Mouse (Mus musculus) forebrain, embryonic 11.5 days (tissue): ENCODE data around the gene Lamp3. TPM values are rescaled to one million over a fixed set of nuclear protein-coding genes. Genes with fewer than 3 reads are reported as not detected.
"Not testable (repeated sequence)": the region's sequence is repeated elsewhere in the genome, so short reads cannot be mapped to it uniquely, and the experiment has no call there.

Experiments used
- ATAC-seq: fragments of 200-750 bp; cut with Nextera tagmentation; replicated peaks from 2 replicates; pipeline ENCODE4 v1.8.0; 2017; ENCODE audit warnings: moderate TSS enrichment; ENCODE audit not compliant: low FRiP score
- DNase-seq: peaks from one replicate; pipeline ENCODE4 v3.0.0-alpha.2; 2017; ENCODE audit warnings: low spot score
- H3K27ac ChIP-seq: fragments of 300-500 bp; sonication (generic); 2 replicates; pipeline ENCODE4 v1.5.1; 2014; ENCODE audit warnings: low read depth, low read length
- H3K27me3 ChIP-seq: fragments of 300-500 bp; sonication (generic); 2 replicates; pipeline ENCODE4 v1.6.1; 2014; ENCODE audit warnings: mild to moderate bottlenecking, low read length, mixed read lengths; ENCODE audit not compliant: control insufficient read depth, insufficient read depth
- H3K36me3 ChIP-seq: fragments of 300-500 bp; sonication (generic); 2 replicates; pipeline ENCODE4 v1.6.1; 2014; ENCODE audit warnings: mild to moderate bottlenecking, low read length, moderate library complexity, mixed read lengths; ENCODE audit not compliant: control insufficient read depth, insufficient read depth
- H3K4me1 ChIP-seq: fragments of 300-500 bp; sonication (generic); replicated peaks from 2 replicates; pipeline ENCODE4 v1.6.1; 2014; ENCODE audit warnings: low read length, mixed read lengths; ENCODE audit not compliant: control insufficient read depth, insufficient read depth
- H3K4me2 ChIP-seq: fragments of 300-500 bp; sonication (generic); 2 replicates; pipeline ENCODE4 v1.6.1; 2014; ENCODE audit warnings: low read depth, mild to moderate bottlenecking, low read length, moderate library complexity, mixed read lengths; ENCODE audit not compliant: severe bottlenecking
- H3K4me3 ChIP-seq: fragments of 300-500 bp; sonication (generic); 2 replicates; pipeline ENCODE4 v1.5.1; 2014; ENCODE audit warnings: low read depth, low read length
- H3K9ac ChIP-seq: fragments of 300-500 bp; sonication (generic); 2 replicates; pipeline ENCODE4 v1.6.1; 2014; ENCODE audit warnings: low read length
- H3K9me3 ChIP-seq: fragments of 300-500 bp; sonication (generic); 2 replicates; pipeline ENCODE4 v1.6.1; 2016; ENCODE audit warnings: low read length, mixed read lengths; ENCODE audit not compliant: control insufficient read depth
- WGBS: fragments of 180-500 bp; shearing (Covaris S2); extraction: QIAGEN DNeasy Blood & Tissue Kit; methylation state at CpG from one replicate; pipeline ENCODE4 v1.1.7; 2014; 5-methylcytosine and 5-hydroxymethylcytosine counted together
- polyA plus RNA-seq: library from polyadenylated mRNA; unstranded; fragments of >200 nt; fragmentation: Nextera tagmentation; extraction: Ambion mirVana; gene quantifications from 2 replicates; pipeline ENCODE4 v1.2.1, GENCODE M21; 2014

The Lamp3 gene
- polyA plus RNA-seq, 1 experiment from 2014 or later: not detected

DNA sequence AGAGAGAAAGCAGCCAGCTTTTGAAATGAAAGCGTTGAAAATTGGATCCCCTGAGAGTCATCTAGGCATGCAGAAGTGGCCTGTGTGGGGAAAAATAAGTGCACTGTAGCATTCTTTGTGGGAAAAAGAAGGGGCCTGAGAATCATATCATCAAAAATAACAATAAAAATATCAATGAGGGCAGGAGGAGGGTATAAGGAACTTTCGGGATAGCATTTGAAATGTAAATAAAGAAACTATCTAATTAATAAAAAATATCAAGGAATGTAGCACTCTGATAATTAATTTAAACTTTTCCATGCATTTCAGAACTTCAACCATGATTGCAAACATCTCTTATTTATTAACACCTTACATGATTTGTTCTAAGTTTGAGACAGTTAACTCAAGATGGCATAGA is 94.4 kb downstream of the Lamp3 start, which contains the start of gene Olfr170:
Gene Olfr170 (minus strand): TSS at position 101 of the 400 bp plus-strand sequence.
- H3K4me1 ChIP-seq, H3K27me3 ChIP-seq, DNase-seq, H3K36me3 ChIP-seq, H3K27ac ChIP-seq, ATAC-seq, H3K9ac ChIP-seq, H3K4me3 ChIP-seq, H3K9me3 ChIP-seq, H3K4me2 ChIP-seq: not testable (repeated sequence)
- WGBS: 87% methylated on average over 2 of the region's 2 CpGs

Other genes starting within 250 kb of the Lamp3 start
- gene Olfr166, start 222.7 kb downstream of the Lamp3 start, polyA plus RNA-seq: not detected in 2 replicates
- not detected in 2 replicates for gene Olfr167, start 184.1 kb downstream of the Lamp3 start, polyA plus RNA-seq
- gene Olfr168, start 170.8 kb downstream of the Lamp3 start, polyA plus RNA-seq: not detected in 2 replicates
- gene Olfr169, start 134.6 kb downstream of the Lamp3 start, polyA plus RNA-seq: not detected in 2 replicates
- not detected in 2 replicates for gene Olfr170, start 94.5 kb downstream of the Lamp3 start, polyA plus RNA-seq
- gene Olfr171, start 76.5 kb downstream of the Lamp3 start, polyA plus RNA-seq: not detected in 2 replicates
- gene B3gnt5, start 53.8 kb upstream of the Lamp3 start, polyA plus RNA-seq: 49.3 and 53.6 TPM in 2 replicates